Mouse (Mus musculus): ENCODE measurements at regions not wholly inside any gene's neighbourhood (a gene's known extent, or its start where the extent isn't known, plus 50 kb on each side); places are given as distances from the start of the nearest gene placed in this dataset.

- no peak for DNase-seq (ENCODE audit: low spot score in 2 of 2)
These were observed 153.4 kb downstream of the Lrriq3 start for GRCm38 (mm10) chr3:155246628-155247027.

- DNase-seq (ENCODE audit: low spot score in 2 of 2): no peak
These were observed 153.9 kb downstream of the Lrriq3 start for GRCm38 (mm10) chr3:155247124-155247523.

GRCm38 (mm10) chr3:155247929-155248328 lies 154.7 kb downstream of the Lrriq3 start:
- no peak for DNase-seq (ENCODE audit: low spot score in 2 of 2)

GRCm38 (mm10) chr3:155250904-155251303 lies 157.7 kb downstream of the Lrriq3 start:
- DNase-seq (ENCODE audit: low spot score in 2 of 2): no peak

- DNase-seq (ENCODE audit: low spot score in 2 of 2): no peak
These were observed 205.0 kb downstream of the Lrriq3 start for GRCm38 (mm10) chr3:155298206-155298605.

GRCm38 (mm10) chr3:155298724-155299123 lies 205.5 kb downstream of the Lrriq3 start:
- no peak for DNase-seq (ENCODE audit: low spot score in 2 of 2)

- DNase-seq (ENCODE audit: low spot score in 2 of 2): no peak
These were observed 229.1 kb downstream of the Lrriq3 start for GRCm38 (mm10) chr3:155322322-155322721.

GRCm38 (mm10) chr3:155329701-155330100 lies 236.5 kb downstream of the Lrriq3 start:
- peak in 1 of 2 experiments; percentile 8 for DNase-seq (ENCODE audit: low spot score in 2 of 2)

GRCm38 (mm10) chr3:155349185-155349584 lies 256.0 kb downstream of the Lrriq3 start:
- DNase-seq (ENCODE audit: low spot score in 2 of 2): no peak

- DNase-seq (ENCODE audit: low spot score in 2 of 2): no peak
These were observed 258.4 kb downstream of the Lrriq3 start for GRCm38 (mm10) chr3:155351636-155352035.

GRCm38 (mm10) chr3:155352277-155352802 lies 259.1 kb downstream of the Lrriq3 start:
- DNase-seq (ENCODE audit: low spot score in 2 of 2): peak in 1 of 2 experiments; percentile 4

GRCm38 (mm10) chr3:155360399-155360798 lies 267.2 kb downstream of the Lrriq3 start:
- DNase-seq (ENCODE audit: low spot score in 2 of 2): no peak

- DNase-seq (ENCODE audit: low spot score in 2 of 2): no peak
These were observed 277.5 kb downstream of the Lrriq3 start for GRCm38 (mm10) chr3:155370716-155371115.

GRCm38 (mm10) chr3:155373591-155373990 lies 280.4 kb downstream of the Lrriq3 start:
- DNase-seq (ENCODE audit: low spot score in 2 of 2): no peak

- no peak for DNase-seq (ENCODE audit: low spot score in 2 of 2)
These were observed 288.7 kb downstream of the Lrriq3 start for GRCm38 (mm10) chr3:155381910-155382309.

GRCm38 (mm10) chr3:155382817-155383216 lies 289.6 kb downstream of the Lrriq3 start:
- no peak for DNase-seq (ENCODE audit: low spot score in 2 of 2)

GRCm38 (mm10) chr3:155390666-155391065 lies 297.4 kb downstream of the Lrriq3 start:
- no peak for DNase-seq (ENCODE audit: low spot score in 2 of 2)

- DNase-seq (ENCODE audit: low spot score in 2 of 2): no peak
These were observed 302.9 kb downstream of the Lrriq3 start for GRCm38 (mm10) chr3:155396134-155396533.

GRCm38 (mm10) chr3:155401763-155402162 lies 308.5 kb downstream of the Lrriq3 start:
- no peak for DNase-seq (ENCODE audit: low spot score in 2 of 2)

GRCm38 (mm10) chr3:155408907-155409306 lies 315.7 kb downstream of the Lrriq3 start:
- no peak for DNase-seq (ENCODE audit: low spot score in 2 of 2)

GRCm38 (mm10) chr3:155409371-155409770 lies 316.1 kb downstream of the Lrriq3 start:
- no peak for DNase-seq (ENCODE audit: low spot score in 2 of 2)

- DNase-seq (ENCODE audit: low spot score in 2 of 2): no peak
These were observed 316.6 kb downstream of the Lrriq3 start for GRCm38 (mm10) chr3:155409867-155410266.

GRCm38 (mm10) chr3:155459701-155460481 lies 366.7 kb downstream of the Lrriq3 start:
- no peak for DNase-seq (ENCODE audit: low spot score in 2 of 2)
